Mouse (Mus musculus) cerebellum, postnatal 10 days (tissue): ENCODE measurements at regions not wholly inside any gene's neighbourhood (a gene's known extent, or its start where the extent isn't known, plus 50 kb on each side); places are given as distances from the start of the nearest gene placed in this dataset.

Experiments
- DNase-seq, 2 experiments: peaks; one replicate each; pipeline ENCODE4 v3.0.0; 2021; ENCODE audit warnings: mixed read lengths in 2 of 2

GRCm38 (mm10) chr19:59646656-59647055, 188.5 kb downstream of the Emx2 start:
- no peak for DNase-seq

- no peak for DNase-seq
Observed at GRCm38 (mm10) chr19:59649421-59649820, 191.2 kb downstream of the Emx2 start.

- DNase-seq = no peak
Observed at GRCm38 (mm10) chr19:59650611-59651329, 192.6 kb downstream of the Emx2 start.

- DNase-seq = no peak
Observed at GRCm38 (mm10) chr19:59653631-59654367, 195.6 kb downstream of the Emx2 start.

GRCm38 (mm10) chr19:59655321-59655720, 197.1 kb downstream of the Emx2 start:
- no peak for DNase-seq

GRCm38 (mm10) chr19:59669793-59670192, 211.6 kb downstream of the Emx2 start:
- DNase-seq = no peak

- DNase-seq = no peak
Observed at GRCm38 (mm10) chr19:59673537-59673936, 215.4 kb downstream of the Emx2 start.

- no peak for DNase-seq
Observed at GRCm38 (mm10) chr19:59679191-59679590, 221.0 kb downstream of the Emx2 start.

GRCm38 (mm10) chr19:59680356-59680755, 222.2 kb downstream of the Emx2 start:
- no peak for DNase-seq

GRCm38 (mm10) chr19:59684292-59684691, 226.1 kb downstream of the Emx2 start:
- DNase-seq = no peak

- DNase-seq = no peak
Observed at GRCm38 (mm10) chr19:59685826-59686717, 227.9 kb downstream of the Emx2 start.

GRCm38 (mm10) chr19:59687206-59687605, 229.0 kb downstream of the Emx2 start:
- DNase-seq = no peak

- no peak for DNase-seq
Observed at GRCm38 (mm10) chr19:59687681-59688080, 229.5 kb downstream of the Emx2 start.

- DNase-seq = no peak
Observed at GRCm38 (mm10) chr19:59691541-59692096, 233.4 kb downstream of the Emx2 start.

GRCm38 (mm10) chr19:59697628-59698027, 239.5 kb downstream of the Emx2 start:
- DNase-seq = peak; percentile 74 to 84

- no peak for DNase-seq
Observed at GRCm38 (mm10) chr19:59700187-59700586, 242.0 kb downstream of the Emx2 start.

GRCm38 (mm10) chr19:59707106-59707505, 236.3 kb downstream of the Rab11fip2 start:
- DNase-seq = no peak

- no peak for DNase-seq
Observed at GRCm38 (mm10) chr19:59709180-59709579, 234.3 kb downstream of the Rab11fip2 start.

- DNase-seq = no peak
Observed at GRCm38 (mm10) chr19:59715086-59715485, 228.4 kb downstream of the Rab11fip2 start.

- peak in 1 of 2 experiments; percentile 11 for DNase-seq
Observed at GRCm38 (mm10) chr19:59717813-59718483, 225.5 kb downstream of the Rab11fip2 start.

GRCm38 (mm10) chr19:59738541-59738940, 204.9 kb downstream of the Rab11fip2 start:
- no peak for DNase-seq

GRCm38 (mm10) chr19:59742946-59743345, 200.5 kb downstream of the Rab11fip2 start:
- peak; percentile 36 to 58 for DNase-seq
